Mouse (Mus musculus) embryonic facial prominence, embryonic 13.5 days (tissue): Measurements from ENCODE around the gene Smox. TPM values are rescaled to one million over a fixed set of nuclear protein-coding genes. Genes with fewer than 3 reads are reported as not detected.

ENCODE experiments used
- ATAC-seq: fragments of 200-750 bp; cut with Nextera tagmentation; 2 replicates; pipeline ENCODE4 v1.8.0; 2017; ENCODE audit warnings: low read depth; ENCODE audit not compliant: insufficient number of reproducible peaks, insufficient read depth, low FRiP score, low TSS enrichment
- H3K27ac ChIP-seq: fragments of 300-500 bp; sonication (generic); 2 replicates; pipeline ENCODE4 v1.5.1; 2015; ENCODE audit warnings: moderate library complexity, mild to moderate bottlenecking, inconsistent platforms
- H3K27me3 ChIP-seq: fragments of 300-500 bp; sonication (generic); 2 replicates; pipeline ENCODE4 v1.6.1; 2015; ENCODE audit warnings: mild to moderate bottlenecking, inconsistent platforms
- H3K36me3 ChIP-seq: fragments of 300-500 bp; sonication (generic); 2 replicates; pipeline ENCODE4 v1.6.1; 2015; ENCODE audit warnings: mild to moderate bottlenecking, inconsistent platforms
- H3K4me1 ChIP-seq: fragments of 300-500 bp; sonication (generic); 2 replicates; pipeline ENCODE4 v1.6.1; 2015; ENCODE audit warnings: inconsistent platforms
- H3K4me2 ChIP-seq: fragments of 300-500 bp; sonication (generic); 2 replicates; pipeline ENCODE4 v1.6.1; 2015; ENCODE audit warnings: moderate library complexity, mild to moderate bottlenecking, inconsistent platforms
- H3K4me3 ChIP-seq: fragments of 300-500 bp; sonication (generic); 2 replicates; pipeline ENCODE4 v1.5.1; 2015; ENCODE audit warnings: mild to moderate bottlenecking, inconsistent platforms
- H3K9ac ChIP-seq: fragments of 300-500 bp; sonication (generic); 2 replicates; pipeline ENCODE4 v1.6.1; 2015; ENCODE audit warnings: mild to moderate bottlenecking, inconsistent platforms
- H3K9me3 ChIP-seq: fragments of 300-500 bp; sonication (generic); 2 replicates; pipeline ENCODE4 v1.6.1; 2016; ENCODE audit warnings: inconsistent platforms
- whole genome bisulfite sequencing: fragments of 180-500 bp; shearing (Covaris S2); methylation state at CpG from one replicate; pipeline ENCODE4 v1.1.7; 2015; ENCODE audit warnings: mixed read lengths; 5-methylcytosine and 5-hydroxymethylcytosine counted together
- polyA plus RNA-seq: library from polyadenylated mRNA; unstranded; fragments of >200 nt; fragmentation: Nextera tagmentation; extraction: Ambion mirVana; gene quantifications from 2 replicates; pipeline ENCODE4 v1.2.1, GENCODE M21; 2015

The Smox gene
- polyA plus RNA-seq, 1 experiment from 2014 or later: 57.2 TPM

DNA sequence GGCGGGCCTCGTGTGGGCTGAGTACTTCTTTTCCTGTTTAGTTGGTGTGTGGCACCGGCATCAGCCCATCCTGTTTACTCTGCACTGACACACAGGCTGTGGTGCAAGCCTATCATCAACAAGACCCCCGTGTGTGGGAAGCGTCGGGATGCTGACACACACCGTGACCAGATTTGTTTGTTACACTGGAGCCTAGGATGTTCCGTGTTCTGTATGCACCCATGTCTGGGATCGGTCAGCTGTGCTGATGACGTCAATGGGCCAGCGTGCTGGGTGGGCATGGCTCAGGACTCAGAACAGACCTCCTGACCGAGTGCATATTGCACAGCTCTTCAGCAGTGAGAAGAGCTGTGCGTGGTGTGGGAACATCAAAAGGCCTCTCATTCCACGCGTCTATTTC, 6.2 kb upstream of the Smox start:
- ATAC-seq: no peak
- WGBS: 85% methylated on average over 15 of the region's 15 CpGs

DNA sequence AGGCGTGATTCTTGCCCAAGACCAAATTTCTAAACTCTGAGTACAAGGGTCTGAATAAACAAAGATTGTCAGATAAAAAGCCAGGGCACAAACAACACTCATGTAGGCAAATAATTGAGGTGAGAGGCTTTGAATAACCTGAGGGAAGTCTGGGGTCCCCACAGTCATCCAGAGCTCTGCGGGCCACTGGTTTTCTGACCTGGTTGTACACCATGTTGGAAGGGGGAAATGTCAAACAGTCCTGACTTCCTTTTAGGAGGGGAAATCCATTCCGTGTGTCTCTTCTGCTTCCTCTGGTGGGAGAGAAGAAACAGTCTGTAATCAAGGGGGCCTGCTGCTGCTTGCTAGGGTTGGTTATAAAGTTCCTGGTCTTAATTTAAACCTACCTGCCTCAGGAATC, 5.2 kb upstream of the Smox start:
- Histone ChIP-seq H3K4me1 (peaks cover 28% of the 10 kb centered on the region), H3K9me3 (no peaks in the 10 kb centered on the region), H3K27me3 (no peaks in the 10 kb centered on the region), H3K4me3 (no peak overlapping the region), H3K9ac (no peak overlapping the region), H3K36me3 (no peaks in the 10 kb centered on the region), H3K27ac (no peak overlapping the region), H3K4me2 (no peak overlapping the region)
- WGBS: 80% methylated on average over 3 of the region's 3 CpGs
- ATAC-seq: no peak

More for the DNA sequence above, 6.2 kb upstream of the Smox start:
- Histone ChIP-seq H3K36me3 (no peaks in the 10 kb centered on the region), H3K27me3 (no peaks in the 10 kb centered on the region), H3K4me2 (no peak overlapping the region), H3K4me1 (peaks cover 28% of the 10 kb centered on the region), H3K4me3 (no peak overlapping the region), H3K9ac (no peak overlapping the region), H3K27ac (no peak overlapping the region), H3K9me3 (no peaks in the 10 kb centered on the region)

DNA sequence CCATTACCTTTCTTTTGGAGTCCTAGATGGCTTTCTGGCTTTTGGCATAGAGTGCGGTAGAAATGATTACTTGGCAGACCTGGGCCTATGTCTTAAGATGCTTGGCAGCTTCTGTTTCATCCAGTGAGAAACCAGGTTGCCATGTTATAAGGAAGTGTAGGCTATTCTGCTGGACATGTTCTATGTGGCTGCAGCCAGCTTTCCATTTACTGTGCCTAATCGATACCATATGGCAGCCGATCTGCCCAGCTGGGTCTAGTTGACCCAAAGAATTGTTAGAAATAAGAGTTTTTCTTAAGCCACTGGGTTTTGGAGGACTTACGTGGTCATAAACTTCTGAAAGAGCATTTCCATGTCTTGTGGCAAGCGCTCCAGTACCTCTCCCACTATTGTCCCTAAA, 4.0 kb upstream of the Smox start:
- Histone ChIP-seq H3K9me3 (no peaks in the 10 kb centered on the region), H3K4me1 (peaks cover 29% of the 10 kb centered on the region), H3K9ac (no peak overlapping the region), H3K27ac (no peak overlapping the region), H3K36me3 (no peaks in the 10 kb centered on the region), H3K4me2 (no peak overlapping the region), H3K4me3 (no peak overlapping the region), H3K27me3 (no peaks in the 10 kb centered on the region)
- WGBS: 57% methylated on average over 5 of the region's 5 CpGs
- no peak for ATAC-seq

DNA sequence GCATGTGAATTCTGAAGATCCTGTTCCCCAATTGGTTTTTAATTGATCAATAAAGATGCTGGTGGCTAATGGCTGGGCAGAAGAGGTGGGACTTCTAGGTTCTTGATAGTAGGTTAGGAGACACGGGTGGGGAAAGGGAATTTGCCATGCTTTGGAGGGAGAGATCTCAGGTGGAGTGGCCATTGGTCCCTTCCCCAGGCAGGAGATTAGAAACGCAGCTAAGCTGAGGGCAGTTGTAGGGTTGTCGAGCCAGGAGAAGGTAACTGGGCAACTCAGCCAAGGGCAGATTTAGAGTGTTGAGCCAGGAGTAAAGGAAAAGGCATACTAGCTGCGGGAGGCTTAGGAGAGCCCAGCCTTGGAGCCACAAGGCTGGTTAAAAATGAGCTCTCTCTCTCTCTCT, 3.0 kb upstream of the Smox start:
- no peak for ATAC-seq
- Histone ChIP-seq H3K27ac (no peak overlapping the region), H3K27me3 (no peaks in the 10 kb centered on the region), H3K4me3 (no peak overlapping the region), H3K4me2 (no peak overlapping the region), H3K9ac (no peak overlapping the region), H3K36me3 (no peaks in the 10 kb centered on the region), H3K9me3 (no peaks in the 10 kb centered on the region), H3K4me1 (peaks cover 29% of the 10 kb centered on the region)
- WGBS: 81% methylated on average over 4 of the region's 4 CpGs

DNA sequence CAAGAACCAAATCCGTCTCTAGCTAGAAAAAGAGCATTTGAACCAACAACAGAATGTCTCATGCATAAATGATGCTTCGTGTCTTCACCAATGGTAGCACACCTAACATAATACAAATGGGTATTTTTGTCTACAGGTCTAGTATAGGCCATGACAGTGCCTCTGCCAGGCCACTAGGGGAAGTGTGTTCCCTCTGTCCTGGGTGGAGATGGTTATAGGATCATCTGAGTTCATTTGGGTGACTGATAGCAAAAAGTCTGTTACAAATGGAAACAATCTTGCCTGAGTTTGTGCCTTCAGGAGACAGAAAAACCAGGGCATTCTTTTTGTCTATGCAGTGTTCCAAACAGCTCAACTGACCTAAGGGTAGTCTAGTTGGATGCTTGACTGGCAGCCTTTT, 2.4 kb upstream of the Smox start:
- no peak overlapping the region for H3K9ac ChIP-seq
- H3K4me3 ChIP-seq: no peak overlapping the region
- H3K4me1 ChIP-seq: peaks cover 29% of the 10 kb centered on the region
- no peaks in the 10 kb centered on the region for H3K27me3 ChIP-seq
- ATAC-seq: no peak
- 90% methylated on average over 2 of the region's 2 CpGs for WGBS
- no peaks in the 10 kb centered on the region for H3K36me3 ChIP-seq
- no peak overlapping the region for H3K27ac ChIP-seq
- no peaks in the 10 kb centered on the region for H3K9me3 ChIP-seq
- H3K4me2 ChIP-seq: no peak overlapping the region

DNA sequence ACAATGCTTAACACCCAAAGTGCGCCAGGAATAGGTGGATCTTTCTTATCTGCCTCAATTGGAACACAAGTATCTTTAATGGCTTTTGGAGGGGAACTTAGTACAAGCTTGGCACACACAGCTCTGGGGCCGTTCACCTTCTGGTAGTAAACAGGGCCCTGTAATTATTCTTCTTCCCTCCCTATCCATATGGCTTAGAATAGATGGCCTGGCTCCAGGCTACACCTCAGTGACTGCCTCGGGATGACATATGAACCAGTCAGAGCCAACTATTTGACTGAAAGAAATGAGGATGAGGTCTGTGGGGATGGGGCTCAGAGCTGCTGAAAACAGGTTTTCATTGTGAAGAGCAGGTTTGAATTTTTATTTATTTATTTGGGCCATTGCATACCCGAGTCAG, 1.7 kb upstream of the Smox start:
- Histone ChIP-seq H3K27ac (no peak overlapping the region), H3K4me1 (peaks cover 28% of the 10 kb centered on the region), H3K4me2 (no peak overlapping the region), H3K9me3 (no peaks in the 10 kb centered on the region), H3K9ac (no peak overlapping the region), H3K4me3 (no peak overlapping the region), H3K27me3 (no peaks in the 10 kb centered on the region), H3K36me3 (no peaks in the 10 kb centered on the region)
- 54% methylated on average over 4 of the region's 4 CpGs for WGBS
- ATAC-seq: no peak

DNA sequence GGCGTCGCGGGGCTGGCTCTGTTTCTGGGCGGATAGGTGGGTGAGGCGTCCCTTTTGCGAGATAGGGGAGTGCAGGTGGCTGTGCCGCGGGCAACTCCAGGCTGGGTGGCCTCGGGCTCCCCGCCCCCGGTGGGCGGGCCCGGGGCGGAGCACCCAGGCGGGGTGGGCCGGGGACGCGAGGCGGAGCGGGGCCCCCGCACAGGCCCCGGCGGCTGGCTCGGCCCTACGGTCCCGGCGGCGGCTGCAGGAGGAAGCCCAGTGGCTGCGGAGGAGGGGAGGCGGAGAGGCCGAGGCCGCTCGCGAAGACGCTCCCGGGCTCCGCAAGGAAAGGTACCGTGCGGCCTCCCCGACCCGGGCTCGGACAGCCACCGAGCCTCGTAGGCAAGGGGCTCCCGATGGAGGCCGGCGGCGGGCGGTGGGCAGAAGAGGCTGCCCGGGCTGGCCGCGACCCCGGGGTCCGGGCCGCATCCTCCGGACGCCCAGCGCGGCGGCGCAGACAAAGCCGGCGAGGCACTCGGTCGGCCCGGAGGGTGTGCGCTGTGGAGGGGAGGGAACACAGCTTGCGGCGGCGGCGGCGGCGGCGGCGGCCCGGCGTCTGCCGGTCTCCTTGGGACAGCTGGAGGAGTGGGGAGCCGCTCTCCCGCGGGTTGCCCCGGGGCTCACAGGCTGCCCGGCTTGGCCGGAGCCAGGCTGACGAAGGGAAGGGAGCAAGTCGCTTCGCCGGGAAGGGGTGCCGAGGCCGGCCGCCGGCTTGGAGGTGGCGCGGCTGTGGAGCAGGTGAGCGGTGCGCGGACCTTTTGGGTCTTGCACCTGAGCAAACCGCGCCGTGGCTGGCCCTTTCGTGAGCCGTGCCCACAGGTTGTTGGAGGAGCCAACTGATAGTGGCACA, 655 bp downstream of the Smox start:
- no peaks in the 10 kb centered on the region for H3K9me3 ChIP-seq
- H3K4me2 ChIP-seq: peak overlapping the region; percentile 99
- peak overlapping the region; percentile 89 for H3K4me3 ChIP-seq
- H3K4me1 ChIP-seq: peaks cover 37% of the 10 kb centered on the region
- ATAC-seq: peak; percentile 88
- H3K27ac ChIP-seq: peak overlapping the region; percentile 75
- no peaks in the 10 kb centered on the region for H3K36me3 ChIP-seq
- H3K9ac ChIP-seq: peak overlapping the region; percentile 92
- WGBS: under 1% methylated on average over 83 of the region's 102 CpGs
- H3K27me3 ChIP-seq: no peaks in the 10 kb centered on the region

DNA sequence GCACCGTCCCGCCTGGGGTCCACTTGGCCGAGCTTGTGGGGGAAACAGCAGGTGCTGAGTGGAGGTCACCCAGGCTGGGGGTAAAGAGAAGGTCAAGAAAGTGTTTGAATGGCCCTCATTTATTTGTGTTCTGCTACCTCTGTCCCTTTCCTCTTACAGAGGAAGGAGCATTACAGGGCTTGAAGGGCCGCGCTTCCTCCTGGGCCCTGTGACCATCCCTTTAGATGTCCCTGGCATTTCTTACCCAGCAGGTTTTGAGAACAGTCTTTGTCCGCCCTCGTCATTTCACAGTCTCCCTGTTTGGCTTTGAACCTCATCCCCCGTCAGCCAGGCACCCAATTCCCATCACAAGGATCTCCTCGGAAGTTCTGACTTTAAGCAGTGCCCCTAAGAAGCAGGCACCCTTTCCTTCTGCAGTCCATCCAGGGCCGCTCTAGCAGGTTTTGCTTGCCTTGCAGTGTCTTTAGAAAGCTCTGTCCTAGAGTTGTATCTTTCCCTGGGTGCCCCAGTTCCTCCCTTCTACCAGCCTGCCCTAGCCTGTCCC, 1.4 kb downstream of the Smox start:
- no peaks in the 10 kb centered on the region for H3K27me3 ChIP-seq
- peak overlapping the region; percentile 92 for H3K9ac ChIP-seq
- 10% methylated on average over 10 of the region's 10 CpGs for WGBS
- no peak for ATAC-seq
- no peaks in the 10 kb centered on the region for H3K36me3 ChIP-seq
- peaks cover 41% of the 10 kb centered on the region for H3K4me1 ChIP-seq
- no peaks in the 10 kb centered on the region for H3K9me3 ChIP-seq
- H3K4me3 ChIP-seq: peak overlapping the region; percentile 89
- H3K4me2 ChIP-seq: peak overlapping the region; percentile 99
- H3K27ac ChIP-seq: no peak overlapping the region

DNA sequence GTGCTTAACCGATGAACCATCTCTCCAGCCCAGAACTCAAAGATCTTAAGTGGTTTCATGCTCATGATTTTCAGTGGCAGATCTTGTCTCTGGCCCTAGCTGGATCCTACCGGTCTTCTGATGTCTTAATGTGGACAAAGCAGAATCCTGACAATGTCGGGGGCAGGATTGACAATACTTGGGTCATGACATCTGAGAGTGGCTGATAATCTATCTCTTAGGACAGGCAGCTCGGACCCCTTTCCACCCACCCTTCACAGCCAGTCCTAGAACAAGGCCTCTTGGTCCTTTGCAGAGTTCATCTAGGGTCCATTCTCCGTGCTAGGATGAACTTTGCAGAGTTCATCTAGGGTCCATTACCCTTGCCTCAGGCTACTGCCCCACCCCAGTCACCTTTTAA, 2.1 kb downstream of the Smox start:
- Histone ChIP-seq H3K4me3 (peak overlapping the region; percentile 10; the same call in 1 of the 2 replicates), H3K27ac (no peak overlapping the region), H3K9me3 (no peaks in the 10 kb centered on the region), H3K36me3 (no peaks in the 10 kb centered on the region), H3K4me2 (peak overlapping the region; percentile 99), H3K9ac (0 out of 2 replicates have a peak overlapping the region, but pooled peaks have one; percentile 92), H3K4me1 (peaks cover 41% of the 10 kb centered on the region), H3K27me3 (no peaks in the 10 kb centered on the region)
- 50% methylated on average over 5 of the region's 5 CpGs for WGBS
- no peak for ATAC-seq

DNA sequence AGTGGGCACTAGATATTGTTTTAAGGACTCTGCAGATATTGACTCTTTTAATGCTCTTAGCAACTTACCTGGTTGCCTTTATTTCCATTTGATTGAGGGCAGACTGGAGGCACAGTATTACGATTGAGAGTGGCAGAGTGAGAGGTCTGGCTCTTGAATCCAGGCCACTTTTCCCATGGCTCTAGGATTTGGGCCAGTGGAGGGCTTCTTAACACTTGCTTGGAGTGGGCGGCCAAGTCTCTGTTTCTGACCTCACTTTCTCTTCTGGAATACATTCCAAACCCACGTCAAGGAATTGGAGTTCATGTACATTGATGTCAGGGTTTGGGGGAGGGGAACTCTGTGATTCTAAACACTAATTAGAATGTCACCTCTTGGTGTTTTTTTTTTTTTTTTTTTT, 4.0 kb downstream of the Smox start:
- ATAC-seq: no peak
- Histone ChIP-seq H3K27ac (no peak overlapping the region), H3K4me2 (no peak overlapping the region), H3K9me3 (no peaks in the 10 kb centered on the region), H3K27me3 (no peaks in the 10 kb centered on the region), H3K36me3 (no peaks in the 10 kb centered on the region), H3K9ac (no peak overlapping the region), H3K4me3 (no peak overlapping the region), H3K4me1 (peaks cover 54% of the 10 kb centered on the region)
- 70% methylated on average over 3 of the region's 3 CpGs for WGBS

DNA sequence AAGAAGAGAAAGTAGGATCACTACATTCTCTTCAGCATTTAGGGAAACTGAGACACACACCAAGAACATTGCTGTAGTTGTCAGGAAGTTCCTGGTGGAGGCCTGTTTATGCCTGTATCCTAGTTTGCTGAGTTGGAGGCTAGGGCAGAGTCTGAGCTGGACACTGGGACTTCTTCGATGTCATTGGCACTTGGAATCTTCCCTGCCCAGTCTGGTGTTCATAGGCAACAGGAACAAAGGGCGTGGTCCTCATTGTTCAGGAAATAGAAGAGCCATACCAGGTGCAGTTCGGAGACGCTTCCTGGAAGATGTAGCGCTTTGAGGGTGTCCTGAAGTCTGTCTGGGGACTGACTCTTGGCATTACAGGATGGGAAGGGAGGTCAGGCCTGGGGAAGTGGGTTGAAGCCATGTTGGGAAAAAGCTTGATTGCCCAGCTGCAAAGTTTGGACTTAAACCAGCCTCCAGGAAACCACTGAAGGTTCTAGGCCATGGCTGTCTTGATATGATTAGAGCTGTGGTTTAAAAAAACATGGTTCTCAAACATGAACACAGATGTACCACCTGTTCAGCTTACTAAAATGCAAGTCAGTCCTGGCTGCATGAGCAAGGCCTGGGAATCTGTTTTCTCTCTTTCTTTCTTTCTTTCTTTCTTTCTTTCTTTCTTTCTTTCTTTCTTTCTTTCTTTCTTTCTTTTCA, 5.0 kb downstream of the Smox start:
- no peak overlapping the region for H3K9ac ChIP-seq
- no peaks in the 10 kb centered on the region for H3K27me3 ChIP-seq
- no peak for ATAC-seq
- H3K9me3 ChIP-seq: no peaks in the 10 kb centered on the region
- WGBS: 88% methylated on average over 5 of the region's 5 CpGs
- peaks cover 59% of the 10 kb centered on the region for H3K4me1 ChIP-seq
- H3K4me3 ChIP-seq: no peak overlapping the region
- no peaks in the 10 kb centered on the region for H3K36me3 ChIP-seq
- peak overlapping the region; percentile 12; the same call in 1 of the 2 replicates for H3K27ac ChIP-seq
- no peak overlapping the region for H3K4me2 ChIP-seq
